Mouse (Mus musculus) ES-CJ7 (cell line): ENCODE results near the gene Gm16503.
A peak's percentile ranks its signal among the peaks of the same experiment; 100 is the strongest.
"Not testable (repeated sequence)": the region's sequence is repeated elsewhere in the genome, so short reads cannot be mapped to it uniquely, and the experiment has no call there.

Experiments
- DNase-seq: peaks from one replicate; pipeline ENCODE4 v3.0.0; 2011; ENCODE audit warnings: low read depth, low spot score

The Gm16503 gene

GRCm38 (mm10) chr4:147539918-147540317, at the start of gene Gm16503:
Gene Gm16503, plus strand, starts transcription at chr4:147540218.
- not testable (repeated sequence) for DNase-seq

- DNase-seq: not testable (repeated sequence)
Observed at GRCm38 (mm10) chr4:147492117-147492516, 47.9 kb upstream of the Gm16503 start, which contains the start of gene Zfp982. Gene Zfp982, plus strand, starts transcription at chr4:147492417.

GRCm38 (mm10) chr4:147498772-147499613, 41.0 kb upstream of the Gm16503 start:
- DNase-seq: not testable (repeated sequence)

GRCm38 (mm10) chr4:147509174-147509573, 30.8 kb upstream of the Gm16503 start:
- DNase-seq: no peak

GRCm38 (mm10) chr4:147518981-147519380, 21.0 kb upstream of the Gm16503 start:
- no peak for DNase-seq

GRCm38 (mm10) chr4:147520100-147520499, 19.9 kb upstream of the Gm16503 start:
- no peak for DNase-seq

- no peak for DNase-seq
Observed at GRCm38 (mm10) chr4:147525125-147525524, 14.9 kb upstream of the Gm16503 start.

- DNase-seq: peak; percentile 80
Observed at GRCm38 (mm10) chr4:147530366-147530765, 9.7 kb upstream of the Gm16503 start.

- peak; percentile 76 for DNase-seq
Observed at GRCm38 (mm10) chr4:147535916-147536315, 4.1 kb upstream of the Gm16503 start.

- no peak for DNase-seq
Observed at GRCm38 (mm10) chr4:147537702-147538101, 2.3 kb upstream of the Gm16503 start.

- no peak for DNase-seq
Observed at GRCm38 (mm10) chr4:147541105-147541504, 1.1 kb downstream of the Gm16503 start.

- peak; percentile 67 for DNase-seq
Observed at GRCm38 (mm10) chr4:147553071-147553470, 13.1 kb downstream of the Gm16503 start, which contains the start of gene Zfp985. Gene Zfp985, plus strand, starts transcription at chr4:147553277.

- peak; percentile 62 for DNase-seq
Observed at GRCm38 (mm10) chr4:147554361-147554760, 14.3 kb downstream of the Gm16503 start.

GRCm38 (mm10) chr4:147556921-147557320, 16.9 kb downstream of the Gm16503 start:
- not testable (repeated sequence) for DNase-seq

- peak; percentile 87 for DNase-seq
Observed at GRCm38 (mm10) chr4:147558011-147558410, 18.0 kb downstream of the Gm16503 start.

- peak; percentile 61 for DNase-seq
Observed at GRCm38 (mm10) chr4:147559096-147559495, 19.1 kb downstream of the Gm16503 start.

- DNase-seq: no peak
Observed at GRCm38 (mm10) chr4:147565426-147566220, 25.6 kb downstream of the Gm16503 start.

GRCm38 (mm10) chr4:147571156-147571555, 31.1 kb downstream of the Gm16503 start:
- not testable (repeated sequence) for DNase-seq

- DNase-seq: not testable (repeated sequence)
Observed at GRCm38 (mm10) chr4:147579371-147579770, 39.4 kb downstream of the Gm16503 start.

- no peak for DNase-seq
Observed at GRCm38 (mm10) chr4:147586511-147587473, 46.8 kb downstream of the Gm16503 start.
